Mouse (Mus musculus) MEL (cell line): ENCODE measurements at regions not wholly inside any gene's neighbourhood (a gene's known extent, or its start where the extent isn't known, plus 50 kb on each side); places are given as distances from the start of the nearest gene placed in this dataset.

Source experiments
- DNase-seq: peaks from one replicate; pipeline ENCODE4 v3.0.0; 2011; ENCODE audit warnings: low read depth, low spot score
- H3K27ac ChIP-seq: 2 replicates; pipeline ENCODE4 v1.5.1; 2012; ENCODE audit warnings: low read depth, mild to moderate bottlenecking, control low read depth, low read length, moderate library complexity; ENCODE audit not compliant: control insufficient read depth
- H3K27me3 ChIP-seq, 2 experiments: fragments of 150-350 bp in 1 of 2; sonication (generic) in 1 of 2; 2 replicates each; pipeline ENCODE4 v1.6.1; 2012; ENCODE audit warnings: low read length in 2 of 2, mild to moderate bottlenecking in 2 of 2, improper control_type of control experiment in 1 of 2, moderate library complexity in 1 of 2; ENCODE audit not compliant: insufficient read depth in 2 of 2, control insufficient read depth in 1 of 2
- H3K36me3 ChIP-seq, 2 experiments: 2 replicates each; pipeline ENCODE4 v1.6.1; 2012 to 2014; ENCODE audit warnings: low read length in 2 of 2, improper control_type of control experiment in 1 of 2, inconsistent platforms in 1 of 2, mild to moderate bottlenecking in 1 of 2; ENCODE audit not compliant: insufficient read depth in 2 of 2, control insufficient read depth in 1 of 2
- H3K4me1 ChIP-seq, 2 experiments: fragments of 150-350 bp in 1 of 2; sonication (generic) in 1 of 2; 2 replicates each; pipeline ENCODE4 v1.6.1; 2012; ENCODE audit warnings: low read length in 2 of 2, improper control_type of control experiment in 1 of 2, mild to moderate bottlenecking in 1 of 2; ENCODE audit not compliant: insufficient read depth in 2 of 2, control insufficient read depth in 1 of 2
- H3K4me3 ChIP-seq, 2 experiments: fragments of 150-350 bp in 1 of 2; sonication (generic) in 1 of 2; 2 replicates each; pipeline ENCODE4 v1.5.1; 2012; ENCODE audit warnings: low read depth in 2 of 2, low read length in 2 of 2, mild to moderate bottlenecking in 2 of 2, moderate library complexity in 2 of 2, control low read depth in 1 of 2, improper control_type of control experiment in 1 of 2; ENCODE audit not compliant: control insufficient read depth in 1 of 2, insufficient read depth in 1 of 2
- H3K79me2 ChIP-seq: 2 replicates; pipeline ENCODE4 v1.6.1; 2012; ENCODE audit warnings: mild to moderate bottlenecking, low read length, moderate library complexity; ENCODE audit not compliant: control insufficient read depth, poor library complexity, insufficient read depth
- H3K9ac ChIP-seq: 2 replicates; pipeline ENCODE4 v1.6.1; 2012; ENCODE audit warnings: low read depth, mild to moderate bottlenecking, control low read depth, low read length, moderate library complexity; ENCODE audit not compliant: control insufficient read depth, poor library complexity, severe bottlenecking
- H3K9me3 ChIP-seq: fragments of 150-350 bp; sonication (generic); replicated peaks from 2 replicates; pipeline ENCODE4 v1.6.1; 2012; ENCODE audit warnings: mild to moderate bottlenecking, low read length, improper control_type of control experiment, moderate library complexity; ENCODE audit not compliant: insufficient read depth
- CHD1 ChIP-seq: IDR thresholded peaks from 2 replicates; pipeline ENCODE4 v1.6.1; 2012; ENCODE audit warnings: low read depth, mild to moderate bottlenecking, inconsistent platforms, low read length, improper control_type of control experiment
- CTCF ChIP-seq, 3 experiments: IDR thresholded peaks in 2 of 3; conservative IDR thresholded peaks in 1 of 3; 2 replicates each; pipeline ENCODE4 v1.5.1; 2011 to 2012; ENCODE audit warnings: low read length in 3 of 3, low read depth in 2 of 3, mild to moderate bottlenecking in 2 of 3, improper control_type of control experiment in 1 of 3, inconsistent platforms in 1 of 3, mixed read lengths in 1 of 3, moderate library complexity in 1 of 3; ENCODE audit not compliant: control insufficient read depth in 1 of 3, insufficient read depth in 1 of 3, poor library complexity in 1 of 3, severe bottlenecking in 1 of 3
- EP300 ChIP-seq, 2 experiments: IDR thresholded peaks; 2 replicates each; pipeline ENCODE4 v1.6.1; 2011; ENCODE audit warnings: improper control_type of control experiment in 2 of 2, low read length in 2 of 2, low read depth in 1 of 2, mild to moderate bottlenecking in 1 of 2
- GABPA ChIP-seq: IDR thresholded peaks from 2 replicates; pipeline ENCODE4 v1.6.1; 2012; ENCODE audit warnings: low read depth, mild to moderate bottlenecking, inconsistent platforms, low read length, improper control_type of control experiment, moderate library complexity
- GATA1 ChIP-seq: IDR thresholded peaks from 2 replicates; pipeline ENCODE4 v1.6.1; 2011; ENCODE audit warnings: low read depth, low read length, improper control_type of control experiment
- HCFC1 ChIP-seq: IDR thresholded peaks from 2 replicates; pipeline ENCODE4 v1.6.1; 2012; ENCODE audit warnings: low read depth, mild to moderate bottlenecking, inconsistent platforms, low read length, improper control_type of control experiment, moderate library complexity
- JUND ChIP-seq: IDR thresholded peaks from 2 replicates; pipeline ENCODE4 v1.6.1; 2011; ENCODE audit warnings: low read depth, mild to moderate bottlenecking, improper control_type of control experiment, low read length
- MAFK ChIP-seq: IDR thresholded peaks from 2 replicates; pipeline ENCODE4 v1.6.1; 2011; ENCODE audit warnings: low read depth, mild to moderate bottlenecking, low read length, improper control_type of control experiment, borderline replicate concordance
- MAX ChIP-seq: IDR thresholded peaks from 2 replicates; pipeline ENCODE4 v1.6.1; 2011; ENCODE audit warnings: low read length, improper control_type of control experiment
- MAZ ChIP-seq: IDR thresholded peaks from 2 replicates; pipeline ENCODE4 v1.6.1; 2012; ENCODE audit warnings: low read depth, mild to moderate bottlenecking, inconsistent platforms, low read length, improper control_type of control experiment
- MEF2A ChIP-seq: IDR thresholded peaks from 2 replicates; pipeline ENCODE4 v1.6.1; 2014; ENCODE audit warnings: low read depth, mild to moderate bottlenecking, inconsistent platforms, low read length, improper control_type of control experiment; ENCODE audit not compliant: poor library complexity, insufficient replicate concordance, severe bottlenecking; ENCODE audit errors: extremely low read depth
- MXI1 ChIP-seq: IDR thresholded peaks from 2 replicates; pipeline ENCODE4 v1.6.1; 2011; ENCODE audit warnings: mild to moderate bottlenecking, low read depth, low read length, improper control_type of control experiment
- MYC ChIP-seq: IDR thresholded peaks from 2 replicates; pipeline ENCODE4 v1.6.1; 2011; ENCODE audit warnings: low read depth, mild to moderate bottlenecking, low read length, improper control_type of control experiment, moderate library complexity
- NRF1 ChIP-seq: IDR thresholded peaks from 2 replicates; pipeline ENCODE4 v1.6.1; 2014; ENCODE audit warnings: low read depth, mild to moderate bottlenecking, inconsistent platforms, low read length, improper control_type of control experiment, moderate library complexity; ENCODE audit not compliant: poor library complexity, insufficient read depth, severe bottlenecking
- POLR2AphosphoS2 ChIP-seq: IDR thresholded peaks from 2 replicates; pipeline ENCODE4 v1.6.1; 2011; ENCODE audit warnings: low read length, improper control_type of control experiment
- SIN3A ChIP-seq: IDR thresholded peaks from 2 replicates; pipeline ENCODE4 v1.6.1; 2012; ENCODE audit warnings: low read length, improper control_type of control experiment, inconsistent platforms
- SMC3 ChIP-seq: IDR thresholded peaks from 2 replicates; pipeline ENCODE4 v1.6.1; 2011; ENCODE audit warnings: low read depth, low read length, improper control_type of control experiment
- TBP ChIP-seq: IDR thresholded peaks from 2 replicates; pipeline ENCODE4 v1.8.0; 2011; ENCODE audit warnings: low read depth, low read length, improper control_type of control experiment
- UBTF ChIP-seq: IDR thresholded peaks from 2 replicates; pipeline ENCODE4 v1.6.1; 2012; ENCODE audit warnings: low read depth, mild to moderate bottlenecking, inconsistent platforms, low read length, improper control_type of control experiment, moderate library complexity, borderline replicate concordance; ENCODE audit not compliant: insufficient read depth
- ZMIZ1 ChIP-seq: IDR thresholded peaks from 2 replicates; pipeline ENCODE4 v1.6.1; 2012; ENCODE audit warnings: low read depth, mild to moderate bottlenecking, inconsistent platforms, low read length, improper control_type of control experiment, moderate library complexity
- ZNF384 ChIP-seq: IDR thresholded peaks from 2 replicates; pipeline ENCODE4 v1.6.1; 2012; ENCODE audit warnings: low read depth, mild to moderate bottlenecking, inconsistent platforms, low read length, improper control_type of control experiment

DNA sequence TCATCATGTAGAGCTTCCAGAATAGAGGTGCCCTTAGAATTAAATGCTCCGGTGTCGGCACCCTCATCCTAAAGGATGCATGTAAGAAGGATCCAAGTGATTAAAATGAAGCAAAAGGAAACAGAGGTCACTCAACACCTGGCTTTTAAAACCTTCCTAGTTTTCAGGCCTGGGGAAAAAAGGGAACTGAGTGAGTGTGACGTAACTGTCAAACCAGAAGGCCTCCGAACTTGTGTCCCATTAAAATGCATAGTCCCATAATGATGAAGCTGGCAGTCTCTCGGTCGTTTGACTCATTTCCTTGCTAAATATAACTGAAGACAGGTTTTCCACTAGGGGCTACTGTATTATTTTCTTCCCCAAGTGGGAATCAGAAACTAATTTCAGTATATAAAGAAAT is 201.4 kb downstream of the Dhx15 start:
- H3K79me2 ChIP-seq, result no peaks in the 10 kb centered on the region
- no peaks in the 10 kb centered on the region for H3K9me3 ChIP-seq
- no peak overlapping the region for H3K4me3 ChIP-seq
- TF ChIP-seq NRF1 (no peak), GABPA (no peak), ZMIZ1 (no peak), CHD1 (no peak), MAFK (no peak), MXI1 (no peak), MAX (no peak), UBTF (no peak), SMC3 (no peak), MAZ (no peak), SIN3A (no peak), MYC (no peak), CTCF (IDR thresholded peaks at IDR 0.05 in 2 of 3, conservative IDR thresholded peaks at IDR 0.05 in 1 of 3; ENCODE audit: control insufficient read depth in 1 of 3, insufficient read depth in 1 of 3, low read depth in 2 of 3, low read length in 3 of 3, poor library complexity in 1 of 3, severe bottlenecking in 1 of 3) (no peak)
- TF ChIP-seq, all 39 proteins: peak for 0
- Histone ChIP-seq H3K36me3 (no peaks in the 10 kb centered on the region), H3K27ac (no peak overlapping the region), H3K27me3 (peaks cover 0 to 2% of the 10 kb centered on the region in 2 experiments; a peak in 1 of 4 replicates), H3K9ac (no peak overlapping the region), H3K4me1 (no peaks in the 10 kb centered on the region)
- no peak for DNase-seq

GRCm38 (mm10) chr5:51984966-51985365 is 205.3 kb downstream of the Dhx15 start:
- Histone ChIP-seq H3K79me2 (no peaks in the 10 kb centered on the region), H3K9ac (no peak overlapping the region), H3K4me1 (no peaks in the 10 kb centered on the region), H3K27me3 (no peaks in the 10 kb centered on the region), H3K36me3 (no peaks in the 10 kb centered on the region), H3K27ac (no peak overlapping the region), H3K4me3 (no peak overlapping the region), H3K9me3 (no peaks in the 10 kb centered on the region)
- TF ChIP-seq EP300 (IDR thresholded peaks at IDR 0.05; ENCODE audit: low read depth in 1 of 2, low read length in 2 of 2), result no peak
- TF ChIP-seq ZNF384, result no peak
- no peak for TF ChIP-seq GATA1
- DNase-seq, result no peak

- Histone ChIP-seq H3K4me3 (no peak overlapping the region), H3K27ac (no peak overlapping the region)
- no peak for TF ChIP-seq POLR2AphosphoS2
- TF ChIP-seq HCFC1, result no peak
- no peak for TF ChIP-seq MEF2A
- TF ChIP-seq TBP, result no peak
- TF ChIP-seq MYC, result no peak
- TF ChIP-seq JUND, result no peak
Observed at GRCm38 (mm10) chr5:51982780-51983179, 207.5 kb downstream of the Dhx15 start.

More at GRCm38 (mm10) chr5:51982780-51983179, 207.5 kb downstream of the Dhx15 start:
- DNase-seq, result no peak
- Histone ChIP-seq H3K27me3 (no peaks in the 10 kb centered on the region), H3K9me3 (no peaks in the 10 kb centered on the region), H3K79me2 (no peaks in the 10 kb centered on the region), H3K9ac (no peak overlapping the region), H3K4me1 (no peaks in the 10 kb centered on the region), H3K36me3 (no peaks in the 10 kb centered on the region)
